Mouse (Mus musculus): ENCODE results near the gene Zer1. TPM values are rescaled to one million over a fixed set of nuclear protein-coding genes. Genes with fewer than 3 reads are reported as not detected.
"Not testable (repeated sequence)": the region's sequence is repeated elsewhere in the genome, so short reads cannot be mapped to it uniquely, and the experiment has no call there.

Gene Zer1
- polyA plus RNA-seq, 1 experiment, result 62.4 TPM

DNA sequence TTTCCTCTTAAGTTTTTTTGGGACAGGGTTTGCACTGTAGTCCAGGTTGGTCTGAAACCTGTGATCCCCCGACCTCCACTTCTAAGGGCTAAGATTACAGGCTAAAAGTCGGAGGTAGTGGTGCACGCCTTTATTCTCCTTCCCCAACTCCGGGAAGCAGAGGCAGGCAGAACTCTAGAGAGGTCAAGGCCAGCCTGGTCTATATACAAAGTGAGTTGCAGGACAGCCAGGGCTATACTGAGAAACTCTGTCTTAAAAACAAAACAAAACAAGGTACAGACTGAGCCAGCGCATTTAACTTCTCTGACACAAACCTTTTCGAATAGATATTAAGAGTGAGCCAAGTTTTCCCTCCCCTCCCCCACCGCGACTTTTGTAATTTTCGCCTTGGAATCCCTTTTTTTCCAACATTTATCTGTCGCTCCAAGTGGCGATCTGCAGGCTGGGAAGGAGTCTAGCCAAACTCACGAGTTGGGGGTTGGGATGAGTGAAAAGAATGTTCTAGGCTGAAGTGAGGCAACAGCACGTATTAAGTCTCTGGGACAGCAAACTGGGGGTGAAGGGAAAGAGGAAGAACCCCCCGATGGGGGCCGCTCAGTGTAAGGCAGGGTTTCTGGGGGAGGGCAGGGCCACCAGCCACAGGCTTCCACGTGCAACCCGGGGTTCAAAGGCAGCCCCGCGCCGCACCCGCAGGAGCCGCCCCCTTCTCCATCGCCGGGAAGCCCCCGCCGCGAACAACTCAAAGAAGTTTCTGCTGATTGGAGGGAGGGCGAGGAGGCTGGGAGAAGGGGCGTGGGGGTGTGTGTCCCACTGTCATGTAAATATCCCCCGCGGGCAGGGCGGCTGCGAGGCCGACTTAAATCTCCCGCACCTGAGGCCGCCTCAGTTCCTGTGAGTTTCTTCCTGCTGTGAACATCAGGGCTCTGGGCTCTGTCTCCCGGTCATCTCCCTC is 62.9 kb downstream of the Zer1 start:
- TF ChIP-seq POLR2A (IDR thresholded peaks at IDR 0.05; ENCODE audit: control insufficient read depth, low read depth, low read length), result 0 out of 2 replicates have a peak, but pooled peaks have one; percentile 4
- TF ChIP-seq CTCF (IDR thresholded peaks at IDR 0.05; ENCODE audit: control insufficient read depth, insufficient read depth, insufficient replicate concordance, low read depth, low read length), result no peak
- peaks cover 32% of the 10 kb centered on the region for H3K4me1 ChIP-seq (ENCODE audit: control insufficient read depth, insufficient read depth, low read length)
- peak overlapping the region; percentile 59 for H3K27ac ChIP-seq (ENCODE audit: control insufficient read depth, insufficient read depth, low read depth, low read length)
- peak overlapping the region; percentile 80 for H3K4me3 ChIP-seq (ENCODE audit: control insufficient read depth, low read depth, low read length)
- no peaks in the 10 kb centered on the region for H3K27me3 ChIP-seq (ENCODE audit: control insufficient read depth, insufficient read depth, low read length)
- H3K36me3 ChIP-seq (ENCODE audit: control insufficient read depth, insufficient read depth, low read length), result no peaks in the 10 kb centered on the region

DNA sequence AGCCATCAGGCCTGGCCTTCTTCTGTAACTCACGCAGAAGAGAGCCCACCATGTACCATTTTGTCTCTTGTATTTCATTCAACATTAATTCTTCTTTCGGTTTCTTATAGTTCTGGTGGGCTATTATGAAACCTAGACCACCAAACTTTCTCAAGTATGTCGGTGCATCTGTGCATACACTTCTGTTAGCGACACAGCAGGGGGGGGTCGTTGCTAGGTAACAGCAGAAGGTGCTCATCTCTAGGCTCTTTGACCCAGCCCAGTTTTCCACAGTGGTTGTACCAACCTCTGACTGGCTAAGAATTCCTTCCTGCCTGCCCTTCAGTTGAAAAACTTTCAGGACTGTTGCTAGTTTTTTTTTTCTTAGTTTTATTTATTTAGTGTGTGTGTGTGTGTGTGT is 66.0 kb downstream of the Zer1 start:
- Histone ChIP-seq H3K36me3 (ENCODE audit: control insufficient read depth, insufficient read depth, low read length) (no peaks in the 10 kb centered on the region), H3K4me3 (ENCODE audit: control insufficient read depth, low read depth, low read length) (peak overlapping the region; percentile 21), H3K27ac (ENCODE audit: control insufficient read depth, insufficient read depth, low read depth, low read length) (no peak overlapping the region), H3K4me1 (ENCODE audit: control insufficient read depth, insufficient read depth, low read length) (peaks cover 27% of the 10 kb centered on the region), H3K27me3 (ENCODE audit: control insufficient read depth, insufficient read depth, low read length) (no peaks in the 10 kb centered on the region)
- TF ChIP-seq POLR2A (IDR thresholded peaks at IDR 0.05; ENCODE audit: control insufficient read depth, low read depth, low read length), result no peak
- TF ChIP-seq CTCF (IDR thresholded peaks at IDR 0.05; ENCODE audit: control insufficient read depth, insufficient read depth, insufficient replicate concordance, low read depth, low read length), result no peak

DNA sequence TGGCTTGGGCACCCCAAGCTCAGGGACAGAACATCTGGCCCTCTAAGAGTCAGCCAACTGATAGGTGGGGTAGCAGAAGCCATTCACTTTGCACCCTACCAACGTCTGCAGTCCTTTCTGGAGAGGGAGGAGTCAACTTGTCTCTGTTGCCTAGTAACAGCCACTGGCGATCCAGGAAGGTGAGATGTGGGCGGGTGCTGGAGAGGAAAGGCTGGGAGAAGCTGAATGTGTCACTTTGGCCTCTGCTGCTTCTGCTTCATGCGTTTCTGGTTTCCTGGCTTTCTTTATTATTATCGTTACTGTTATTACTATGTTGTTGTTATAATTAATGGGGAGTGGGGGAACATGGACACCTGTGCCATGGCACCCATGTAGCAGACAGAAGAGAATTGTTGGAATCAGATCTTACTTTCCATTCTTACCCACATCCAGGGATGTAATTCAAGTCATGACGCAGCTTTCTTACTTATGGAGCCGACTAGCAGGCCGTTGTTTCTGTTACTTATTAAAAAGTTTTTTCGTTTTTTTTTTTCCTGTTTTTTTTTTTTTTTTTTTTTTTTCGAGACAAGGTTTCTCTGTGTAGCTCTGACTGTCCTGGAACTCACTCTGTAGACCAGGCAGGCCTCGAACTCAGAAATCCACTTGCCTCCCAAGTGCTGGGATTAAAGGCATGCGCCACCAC is 67.0 kb downstream of the Zer1 start, which contains the start of gene Set:
Set (plus strand) TSS at position 156 of the 682 bp plus-strand sequence.
- peaks cover 19% of the 10 kb centered on the region for H3K4me1 ChIP-seq (ENCODE audit: control insufficient read depth, insufficient read depth, low read length)
- H3K36me3 ChIP-seq (ENCODE audit: control insufficient read depth, insufficient read depth, low read length), result no peaks in the 10 kb centered on the region
- peak within 1 kb of the TSS; percentile 59; the same call in 1 of the 2 replicates for H3K27ac ChIP-seq (ENCODE audit: control insufficient read depth, insufficient read depth, low read depth, low read length)

DNA sequence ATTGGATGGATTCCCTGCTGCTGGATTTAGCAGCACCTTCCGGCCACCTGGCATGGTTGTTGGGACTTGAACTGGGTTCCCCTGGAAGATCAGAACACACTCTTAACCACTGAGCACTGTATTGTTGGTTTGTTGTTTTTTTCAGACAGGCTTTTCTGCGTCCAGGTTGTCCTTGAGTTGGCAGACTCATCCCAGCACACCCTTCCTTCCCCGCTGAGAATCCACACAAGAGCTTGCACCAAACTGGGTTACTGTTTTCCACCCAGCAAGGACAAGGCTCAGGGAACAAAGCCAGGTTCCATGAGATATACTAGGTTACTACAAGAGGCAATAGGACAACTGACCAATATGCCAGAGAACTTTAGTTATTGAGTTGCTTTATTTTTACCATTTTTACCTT is 67.6 kb downstream of the Zer1 start:
- no peaks in the 10 kb centered on the region for H3K36me3 ChIP-seq (ENCODE audit: control insufficient read depth, insufficient read depth, low read length)
- no peak for TF ChIP-seq POLR2A (IDR thresholded peaks at IDR 0.05; ENCODE audit: control insufficient read depth, low read depth, low read length)
- no peak for TF ChIP-seq CTCF (IDR thresholded peaks at IDR 0.05; ENCODE audit: control insufficient read depth, insufficient read depth, insufficient replicate concordance, low read depth, low read length)
- peaks cover 18% of the 10 kb centered on the region for H3K4me1 ChIP-seq (ENCODE audit: control insufficient read depth, insufficient read depth, low read length)
- H3K4me3 ChIP-seq (ENCODE audit: control insufficient read depth, low read depth, low read length), result peak overlapping the region; percentile 49; the same call in 1 of the 2 replicates
- no peaks in the 10 kb centered on the region for H3K27me3 ChIP-seq (ENCODE audit: control insufficient read depth, insufficient read depth, low read length)
- peak overlapping the region; percentile 59; the same call in 1 of the 2 replicates for H3K27ac ChIP-seq (ENCODE audit: control insufficient read depth, insufficient read depth, low read depth, low read length)

More for the DNA sequence above, 67.0 kb downstream of the Zer1 start, which contains the start of gene Set:
- Histone ChIP-seq H3K27me3 (ENCODE audit: control insufficient read depth, insufficient read depth, low read length) (no peaks in the 10 kb centered on the region), H3K4me3 (ENCODE audit: control insufficient read depth, low read depth, low read length) (peak within 1 kb of the TSS; percentile 49)
- TF ChIP-seq CTCF (IDR thresholded peaks at IDR 0.05; ENCODE audit: control insufficient read depth, insufficient read depth, insufficient replicate concordance, low read depth, low read length) (no peak), POLR2A (IDR thresholded peaks at IDR 0.05; ENCODE audit: control insufficient read depth, low read depth, low read length) (peak; percentile 41; the same call in 1 of the 2 replicates)

DNA sequence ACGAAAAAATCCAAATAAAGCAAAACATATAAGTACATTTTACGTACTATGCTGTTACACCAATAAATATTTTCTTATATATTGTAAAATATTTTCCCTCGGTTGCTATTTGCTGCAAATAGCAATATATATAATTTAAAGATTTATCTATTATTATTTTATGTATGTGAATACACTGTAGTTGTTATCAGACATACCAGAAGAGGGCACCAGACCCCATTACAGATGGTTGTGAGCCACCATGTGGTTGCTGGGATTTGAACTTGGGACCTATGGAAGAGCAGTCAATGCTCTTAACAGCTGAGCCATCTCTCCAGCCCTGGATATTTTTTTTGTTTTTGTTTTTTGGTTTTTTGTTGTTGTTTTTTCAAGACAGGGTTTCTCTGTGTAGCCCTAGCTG is 69.1 kb downstream of the Zer1 start:
- H3K27ac ChIP-seq (ENCODE audit: control insufficient read depth, insufficient read depth, low read depth, low read length); H3K27me3 ChIP-seq (ENCODE audit: control insufficient read depth, insufficient read depth, low read length); H3K4me3 ChIP-seq (ENCODE audit: control insufficient read depth, low read depth, low read length); H3K4me1 ChIP-seq (ENCODE audit: control insufficient read depth, insufficient read depth, low read length); H3K36me3 ChIP-seq (ENCODE audit: control insufficient read depth, insufficient read depth, low read length): not testable (repeated sequence)

DNA sequence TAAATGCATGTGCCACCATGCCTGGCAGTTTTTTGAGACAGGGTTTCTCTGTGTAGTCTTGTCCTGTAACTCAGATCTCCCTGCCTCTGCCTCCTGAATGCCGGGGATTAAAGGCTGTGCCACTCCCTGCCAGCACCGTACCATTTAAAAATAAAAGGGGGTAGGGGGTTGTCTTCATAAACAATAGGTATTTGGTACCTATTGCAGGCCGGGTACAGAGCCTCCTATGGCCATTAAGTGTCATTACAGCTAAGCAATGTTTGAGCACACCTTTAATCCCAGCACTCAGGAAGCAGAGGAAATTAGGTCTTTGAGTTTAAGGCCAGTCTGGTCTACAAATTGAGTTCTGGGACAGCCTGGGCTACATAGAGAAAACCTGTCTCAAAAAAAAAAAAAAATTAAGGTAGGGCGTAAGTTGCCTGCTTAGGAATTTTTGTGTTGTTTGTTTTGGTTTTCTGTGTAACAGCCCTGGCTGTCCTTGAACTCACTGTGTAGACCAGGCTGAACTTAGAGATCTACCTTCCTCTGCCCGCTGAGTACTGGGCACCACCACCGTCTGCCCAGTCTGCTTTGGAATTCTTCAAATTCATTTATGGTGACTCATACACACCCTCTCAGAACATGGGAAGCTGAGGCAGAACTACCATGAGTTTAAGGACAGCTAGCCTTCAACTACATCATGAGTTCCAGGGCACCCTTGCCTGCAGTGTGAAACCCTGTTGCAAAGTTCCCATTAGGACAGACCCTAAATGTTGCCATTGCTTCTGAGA is 72.2 kb downstream of the Zer1 start:
- H3K27me3 ChIP-seq (ENCODE audit: control insufficient read depth, insufficient read depth, low read length), result no peaks in the 10 kb centered on the region
- no peaks in the 10 kb centered on the region for H3K36me3 ChIP-seq (ENCODE audit: control insufficient read depth, insufficient read depth, low read length)
- H3K4me1 ChIP-seq (ENCODE audit: control insufficient read depth, insufficient read depth, low read length), result peaks cover 12% of the 10 kb centered on the region
- TF ChIP-seq POLR2A (IDR thresholded peaks at IDR 0.05; ENCODE audit: control insufficient read depth, low read depth, low read length) (no peak), CTCF (IDR thresholded peaks at IDR 0.05; ENCODE audit: control insufficient read depth, insufficient read depth, insufficient replicate concordance, low read depth, low read length) (no peak)
- no peak overlapping the region for H3K4me3 ChIP-seq (ENCODE audit: control insufficient read depth, low read depth, low read length)
- no peak overlapping the region for H3K27ac ChIP-seq (ENCODE audit: control insufficient read depth, insufficient read depth, low read depth, low read length)
